Mouse (Mus musculus): ENCODE measurements around the gene 1810013L24Rik. TPM values are rescaled to one million over a fixed set of nuclear protein-coding genes. Genes with fewer than 3 reads are reported as not detected.
A peak's percentile ranks its signal among the peaks of the same experiment; 100 is the strongest.

1810013L24Rik gene
- 77.8 and 106 TPM in 2 replicates for total RNA-seq (2015; ENCODE audit: low replicate concordance)
- 120 and 143 TPM in 2 replicates for total RNA-seq (2017; ENCODE audit: low replicate concordance)

DNA sequence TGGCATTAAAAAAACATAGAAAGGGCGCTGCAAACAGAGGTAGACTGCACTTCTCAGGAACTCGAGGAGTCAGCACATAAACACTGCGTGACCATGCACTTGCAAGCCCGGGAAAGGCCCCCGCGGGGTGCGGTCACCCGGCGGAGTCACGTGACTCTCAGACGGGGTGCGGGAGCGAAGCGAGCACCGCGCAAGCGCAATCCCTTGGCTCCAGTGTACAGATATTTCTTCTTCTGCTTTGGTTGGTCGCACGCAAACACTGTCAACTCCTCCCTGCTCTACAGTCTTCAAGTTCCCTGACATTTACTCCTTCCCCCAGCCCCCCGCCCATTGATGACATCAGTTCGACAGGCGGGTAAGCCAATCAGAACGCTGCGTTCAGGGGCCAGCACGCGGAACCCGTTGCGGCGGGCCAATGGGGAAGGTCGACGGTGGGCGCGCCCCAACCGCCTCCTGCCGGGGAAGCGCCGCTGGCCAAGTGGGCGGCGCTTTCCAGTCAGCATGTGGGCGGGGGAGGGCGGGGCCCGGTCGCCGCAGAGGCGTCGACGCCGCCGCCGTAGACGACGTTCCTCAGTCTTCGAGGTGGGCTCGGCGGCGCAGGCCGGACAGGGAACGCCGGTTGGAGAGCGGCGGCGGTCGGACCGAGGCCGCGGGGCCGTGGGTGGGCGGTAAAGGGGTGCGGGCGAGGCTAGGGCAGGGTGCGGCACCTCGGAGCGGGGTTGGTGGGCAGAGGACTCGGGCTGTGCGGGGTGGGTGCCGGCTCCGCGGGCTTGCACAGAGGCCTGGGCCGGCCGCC lies at the start of gene 1810013L24Rik:
Gene 1810013L24Rik (plus strand): TSS at position 537 of the 796 bp plus-strand sequence.
- peak; percentile 94 for ATAC-seq (replicated peaks; ENCODE audit: low FRiP score, poor library complexity, severe bottlenecking)

DNA sequence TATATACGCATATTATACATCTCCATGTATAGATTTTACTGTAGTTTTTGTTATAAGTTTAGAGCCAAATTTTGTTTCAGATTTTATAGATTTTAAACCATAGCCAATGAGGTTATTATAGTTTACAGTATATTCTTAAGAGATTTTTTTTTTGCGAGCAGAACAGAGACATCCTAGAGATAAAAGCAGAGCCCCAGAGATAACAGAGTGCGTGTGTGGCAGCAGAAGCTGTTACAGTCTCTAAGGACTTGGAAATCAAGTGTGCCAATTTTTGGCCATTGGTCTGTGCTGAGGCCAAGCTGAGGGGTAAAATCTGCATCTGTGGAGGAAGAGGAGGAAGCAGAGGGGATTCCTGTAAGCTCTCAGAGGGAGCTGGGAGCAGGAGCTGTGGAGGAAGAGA lies 49.7 kb upstream of the 1810013L24Rik start:
- no peak for ATAC-seq (replicated peaks; ENCODE audit: low FRiP score, poor library complexity, severe bottlenecking)

DNA sequence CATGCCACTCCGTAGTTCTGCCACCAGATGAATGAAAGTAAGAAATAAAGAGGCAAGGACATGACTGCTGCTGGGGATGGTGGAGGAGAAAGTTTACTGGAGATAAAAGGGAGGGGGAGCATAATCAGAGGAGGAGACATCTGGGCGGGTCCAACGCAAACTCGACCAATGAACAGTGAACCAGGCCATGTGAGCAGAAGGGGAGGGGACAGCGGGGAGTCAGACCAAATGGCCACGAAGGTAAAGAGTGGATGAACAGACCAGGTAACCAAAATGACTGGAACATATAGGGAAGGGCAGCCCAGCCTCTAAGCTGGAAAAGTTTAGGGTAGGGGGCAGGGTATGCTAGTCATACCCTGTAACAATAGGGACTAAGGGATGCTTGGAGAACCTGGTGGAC lies 48.7 kb upstream of the 1810013L24Rik start:
- ATAC-seq (replicated peaks; ENCODE audit: low FRiP score, poor library complexity, severe bottlenecking), result no peak

DNA sequence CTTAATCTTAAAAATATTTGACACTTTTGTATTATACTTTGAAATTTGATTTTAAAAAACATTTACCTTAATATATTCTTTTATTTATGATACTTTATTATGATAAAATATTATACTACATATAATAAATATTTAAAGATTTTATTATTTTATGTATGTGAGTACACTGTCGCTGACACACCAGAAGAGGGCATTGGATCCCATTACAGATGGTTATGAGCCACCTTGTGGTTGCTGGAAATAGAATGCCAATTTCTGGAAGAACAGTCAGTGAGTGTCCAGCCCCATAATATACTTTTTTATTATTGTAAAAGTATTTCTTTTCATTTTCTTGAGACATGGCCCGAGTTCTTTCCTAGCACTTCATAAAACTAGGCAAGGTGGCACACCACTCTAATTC lies 48.2 kb upstream of the 1810013L24Rik start:
- ATAC-seq (replicated peaks; ENCODE audit: low FRiP score, poor library complexity, severe bottlenecking), result no peak

DNA sequence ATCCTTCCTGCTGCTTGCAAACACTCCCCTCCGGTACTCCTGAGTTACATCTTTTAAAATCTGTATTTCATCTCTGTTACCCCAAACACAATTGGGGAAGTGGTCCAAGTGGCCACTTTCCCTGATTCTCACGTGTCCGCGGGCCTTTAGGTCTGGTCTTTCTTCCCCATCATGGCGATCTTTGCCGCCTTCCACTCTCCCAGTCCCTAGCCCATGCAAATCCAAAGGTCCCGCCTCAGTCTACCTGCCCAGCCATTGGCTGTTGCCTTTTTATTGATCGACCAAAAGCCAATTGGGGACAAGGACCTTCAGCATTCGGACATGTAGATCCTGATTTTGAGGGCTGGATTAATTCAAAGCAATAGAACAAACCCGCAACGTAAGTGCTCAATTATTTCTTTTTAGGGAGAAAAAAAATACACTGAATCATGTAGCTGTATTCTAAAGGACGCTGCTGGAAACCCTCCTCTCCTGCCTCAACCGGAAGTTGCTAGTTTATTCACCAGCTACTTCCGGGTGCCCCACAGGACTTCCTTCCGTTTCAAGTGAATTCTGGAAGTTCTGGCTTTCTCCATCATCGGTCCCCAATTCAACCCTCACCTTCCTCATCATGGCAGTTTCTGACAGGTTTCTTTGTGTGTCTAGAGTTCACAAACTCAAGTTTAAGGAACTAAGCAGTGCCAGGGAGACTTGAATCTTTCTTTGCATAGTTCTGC lies 46.5 kb upstream of the 1810013L24Rik start:
- ATAC-seq (replicated peaks; ENCODE audit: low FRiP score, poor library complexity, severe bottlenecking), result no peak

DNA sequence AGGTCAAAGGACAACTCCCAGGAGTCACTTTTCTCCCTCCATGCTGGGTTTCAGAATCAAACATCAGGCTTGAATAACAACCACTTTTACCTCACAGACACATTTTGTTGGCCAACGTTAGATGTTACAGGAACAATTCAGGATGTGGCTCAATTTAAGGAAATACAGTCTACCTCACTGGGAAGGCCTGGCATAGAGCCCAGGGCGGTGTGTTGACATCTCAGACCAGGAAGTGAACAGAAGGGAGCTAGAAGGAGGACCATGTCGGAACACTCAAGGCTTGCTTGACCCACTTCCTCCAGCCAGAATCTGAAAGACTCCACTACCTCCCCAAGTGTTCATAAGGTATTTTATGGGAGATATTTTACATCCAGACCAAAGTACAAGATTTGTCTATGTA lies 45.1 kb upstream of the 1810013L24Rik start:
- ATAC-seq (replicated peaks; ENCODE audit: low FRiP score, poor library complexity, severe bottlenecking), result no peak

DNA sequence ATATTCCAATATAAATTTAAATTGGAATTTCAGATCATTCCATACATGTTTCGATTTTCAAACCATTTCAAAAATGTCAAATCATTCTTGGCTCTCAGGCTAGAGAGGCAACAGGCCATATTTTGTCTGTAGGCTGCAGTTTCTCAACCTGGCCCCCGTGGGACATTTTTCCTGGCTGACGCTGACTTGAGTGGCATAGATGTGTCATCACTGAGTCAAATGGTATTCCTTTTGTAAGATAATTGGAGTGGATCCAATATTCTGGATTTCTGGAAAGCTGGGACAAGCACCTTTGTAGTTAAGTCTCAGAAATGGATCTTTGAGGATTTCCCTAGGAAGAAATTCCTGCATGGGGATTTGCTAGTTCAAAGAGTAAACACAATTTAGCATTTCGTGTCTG lies 39.0 kb upstream of the 1810013L24Rik start:
- no peak for ATAC-seq (replicated peaks; ENCODE audit: low FRiP score, poor library complexity, severe bottlenecking)

DNA sequence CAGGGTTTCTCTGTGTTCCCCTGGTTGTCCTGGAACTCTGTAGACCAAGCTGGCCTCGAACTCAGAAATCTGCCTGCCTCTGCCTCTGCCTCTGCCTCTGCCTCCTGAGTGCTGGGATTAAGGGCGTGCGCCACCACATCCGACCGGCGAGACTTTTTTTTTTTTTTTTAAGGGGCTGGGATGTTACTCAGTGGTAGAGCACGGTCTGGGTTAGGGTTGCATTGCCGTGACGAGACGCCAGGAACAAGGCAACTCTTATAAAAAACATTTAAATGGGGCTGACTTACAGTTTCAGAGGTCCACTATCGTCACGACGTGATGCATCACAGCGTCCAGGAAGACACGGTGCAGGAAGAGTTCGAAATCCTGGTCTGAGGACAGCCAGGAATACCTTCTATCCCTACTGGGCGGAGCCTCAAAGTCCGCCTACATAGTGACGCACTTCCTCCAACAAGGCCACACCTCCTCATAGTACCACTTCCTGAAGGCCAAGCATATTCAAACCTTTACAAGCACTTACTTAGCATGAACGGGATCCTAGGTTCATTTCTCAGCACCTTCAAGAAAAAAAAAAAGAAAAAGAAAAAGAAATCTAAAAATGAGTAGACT lies 37.8 kb upstream of the 1810013L24Rik start, which contains the start of gene Usp7:
Gene Usp7 (minus strand): TSS at position 360 of the 609 bp plus-strand sequence.
- no peak for ATAC-seq (replicated peaks; ENCODE audit: low FRiP score, poor library complexity, severe bottlenecking)

DNA sequence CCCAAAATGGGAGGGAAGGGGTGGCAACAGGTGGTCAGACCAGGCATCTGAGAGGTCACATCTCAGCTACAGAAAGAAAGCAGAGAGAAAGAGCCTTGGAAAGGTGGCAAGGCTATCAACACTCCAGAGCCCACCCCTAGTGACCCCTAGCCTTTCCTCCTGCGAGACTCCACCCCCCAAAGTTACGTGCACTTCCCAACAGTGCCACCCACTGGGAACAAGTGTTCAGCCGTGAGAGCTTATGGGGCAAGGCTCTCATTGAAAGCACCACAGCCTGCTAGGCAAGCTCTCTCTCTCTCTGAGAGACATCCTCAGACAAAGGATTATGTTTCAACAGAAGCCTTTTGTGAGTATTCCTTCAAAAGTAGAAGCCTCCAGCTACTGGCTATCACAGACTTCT lies 34.9 kb upstream of the 1810013L24Rik start:
- ATAC-seq (replicated peaks; ENCODE audit: low FRiP score, poor library complexity, severe bottlenecking), result no peak

DNA sequence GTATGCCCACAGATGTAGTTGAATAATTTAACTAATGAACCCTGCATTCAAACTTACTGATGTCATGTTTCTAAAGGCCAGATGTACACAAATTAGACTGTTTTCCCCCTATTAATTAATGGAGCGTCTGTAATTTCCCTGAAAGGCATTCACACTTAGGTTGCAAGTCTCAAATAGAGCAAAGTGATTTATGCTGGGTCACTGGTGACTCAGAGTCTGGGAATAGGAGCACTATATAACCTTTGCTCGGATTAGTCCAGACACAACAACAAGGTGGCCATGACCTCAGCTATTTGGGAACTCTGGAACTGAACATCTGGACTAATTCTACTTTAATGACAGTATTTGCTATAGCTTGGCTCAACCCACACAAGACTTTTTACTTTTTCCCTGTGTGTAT lies 34.0 kb upstream of the 1810013L24Rik start:
- no peak for ATAC-seq (replicated peaks; ENCODE audit: low FRiP score, poor library complexity, severe bottlenecking)

DNA sequence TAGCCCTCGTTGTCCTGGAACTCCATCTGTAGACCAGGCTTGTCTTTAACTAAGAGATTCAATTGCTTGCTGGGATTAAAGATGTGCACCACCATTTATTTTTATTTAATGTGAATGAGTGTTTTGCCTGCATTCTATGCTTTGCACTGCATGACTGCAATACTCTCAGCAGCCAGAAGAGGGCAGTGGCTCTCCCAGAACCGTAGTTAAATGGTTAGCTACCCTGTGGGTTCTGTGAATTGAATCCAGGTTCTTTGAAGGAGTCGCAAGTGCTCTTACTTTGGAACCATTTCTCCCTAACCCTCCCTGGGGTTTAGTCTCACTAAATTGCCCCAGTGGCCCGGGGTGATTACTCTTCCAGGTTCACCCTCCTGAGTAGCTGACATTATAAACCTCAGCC lies 23.2 kb upstream of the 1810013L24Rik start:
- no peak; the same call in 1 of the 2 replicates for ATAC-seq (replicated peaks; ENCODE audit: low FRiP score, poor library complexity, severe bottlenecking)

DNA sequence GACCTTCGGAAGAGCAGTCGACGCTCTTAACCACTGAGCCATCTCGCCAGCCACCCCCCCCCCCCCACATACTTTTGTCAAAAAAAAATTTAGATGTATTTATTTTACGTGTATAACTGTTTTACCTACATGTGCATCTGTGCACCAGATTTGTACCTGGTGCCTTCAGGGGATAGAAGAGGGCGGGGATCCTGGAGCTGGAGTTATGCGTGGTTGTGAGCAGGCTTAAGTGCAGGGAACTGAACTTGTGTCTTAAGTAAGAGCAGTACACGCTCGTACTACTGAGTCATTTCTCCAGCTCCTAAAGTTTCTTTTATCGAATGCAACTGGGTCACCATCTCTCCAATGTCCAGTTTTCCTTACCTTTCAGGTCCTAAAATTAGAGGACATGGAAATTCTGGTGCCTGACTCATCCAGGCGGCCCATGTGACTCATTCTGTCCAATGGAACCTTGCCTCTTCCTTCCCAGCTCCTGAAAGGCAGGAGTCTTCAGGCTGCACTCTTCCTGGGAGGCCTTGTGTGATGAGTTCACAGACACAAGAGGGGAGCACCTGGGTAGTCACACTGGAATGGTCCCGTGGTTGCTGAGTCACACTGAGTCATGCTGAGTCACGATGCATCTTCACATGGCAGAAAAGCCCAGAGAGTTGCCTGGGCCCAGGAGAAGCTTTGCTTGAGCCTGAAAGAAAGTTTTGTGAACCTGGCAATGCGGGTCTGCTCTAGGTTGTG lies 19.3 kb upstream of the 1810013L24Rik start:
- peak; percentile 96 for ATAC-seq (replicated peaks; ENCODE audit: low FRiP score, poor library complexity, severe bottlenecking)

DNA sequence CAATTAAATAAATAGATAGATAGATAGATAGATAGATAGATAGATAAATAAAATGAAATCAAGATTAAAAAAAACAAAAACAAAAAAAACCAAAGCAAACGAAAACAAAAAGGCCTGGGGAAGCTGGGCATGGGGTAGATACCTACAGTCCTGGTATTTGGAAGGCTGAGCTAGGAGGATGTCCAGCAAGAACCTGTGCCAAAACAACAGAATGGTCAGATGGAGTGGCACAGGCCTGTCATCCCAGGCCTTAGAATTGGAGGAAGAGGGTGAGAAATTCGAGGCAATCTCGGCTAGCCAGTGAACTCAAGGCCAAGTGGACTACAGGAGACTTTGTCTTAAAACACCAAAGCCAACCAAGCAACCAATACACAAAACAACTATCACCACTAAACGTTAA lies 12.0 kb upstream of the 1810013L24Rik start:
- ATAC-seq (replicated peaks; ENCODE audit: low FRiP score, poor library complexity, severe bottlenecking), result no peak

DNA sequence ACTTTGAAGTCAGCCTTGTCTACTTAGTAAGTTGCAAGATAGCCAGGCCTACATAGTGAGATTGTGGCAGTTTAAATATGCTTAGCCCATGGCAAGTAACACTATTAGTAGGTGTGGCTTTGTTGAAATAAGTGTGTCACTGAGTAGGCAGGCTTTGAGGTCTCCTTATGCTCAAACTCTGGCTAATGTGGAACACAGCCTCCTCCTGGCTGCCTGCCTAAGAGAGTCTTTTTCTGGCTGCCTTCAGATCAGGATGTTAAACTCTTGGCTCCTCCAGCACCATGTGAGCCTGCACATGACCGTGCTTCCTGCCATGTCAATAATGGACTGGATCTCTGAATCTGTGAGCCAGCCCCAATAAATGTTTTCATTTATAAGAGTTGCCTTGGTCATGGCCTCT lies 8.5 kb upstream of the 1810013L24Rik start:
- ATAC-seq (replicated peaks; ENCODE audit: low FRiP score, poor library complexity, severe bottlenecking), result no peak

DNA sequence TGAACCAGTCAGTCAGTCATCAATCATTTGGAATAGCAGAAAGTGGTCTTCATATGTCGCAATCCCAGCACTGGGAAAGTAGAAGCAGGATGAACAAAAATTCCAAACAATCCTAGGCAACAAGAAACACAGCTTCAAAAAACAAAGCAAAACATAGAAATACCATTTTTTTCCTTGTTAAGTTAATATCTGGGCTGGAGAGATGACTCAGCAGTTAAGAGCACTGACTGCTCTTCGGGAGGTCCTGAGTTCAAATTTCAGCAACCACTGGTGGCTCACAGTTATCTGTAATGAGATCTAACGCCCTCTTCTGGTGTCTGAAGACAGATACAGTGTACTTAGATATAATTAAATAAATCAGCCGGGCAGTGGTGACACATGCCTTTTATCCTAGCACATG lies 7.3 kb upstream of the 1810013L24Rik start:
- no peak for ATAC-seq (replicated peaks; ENCODE audit: low FRiP score, poor library complexity, severe bottlenecking)

DNA sequence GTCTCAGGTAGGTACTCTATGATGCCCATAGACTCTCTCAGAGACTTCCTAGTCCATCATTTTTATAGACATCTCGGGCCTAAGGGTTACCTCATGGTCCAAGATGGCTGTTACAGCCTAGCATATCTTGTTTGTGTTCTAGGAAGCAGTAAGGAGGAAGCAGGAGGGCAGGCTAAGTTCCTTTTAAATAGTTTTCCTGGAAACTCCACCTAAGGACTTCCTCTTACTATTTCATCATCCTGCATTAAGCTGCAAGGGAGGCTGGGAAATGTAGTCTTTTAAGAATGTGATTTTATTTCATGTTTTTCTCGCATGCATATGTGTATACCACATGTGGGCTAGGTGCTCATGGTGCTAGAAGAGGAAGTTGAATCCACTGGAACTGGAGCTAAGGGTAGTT lies 6.2 kb upstream of the 1810013L24Rik start:
- ATAC-seq (replicated peaks; ENCODE audit: low FRiP score, poor library complexity, severe bottlenecking), result peak; percentile 83

DNA sequence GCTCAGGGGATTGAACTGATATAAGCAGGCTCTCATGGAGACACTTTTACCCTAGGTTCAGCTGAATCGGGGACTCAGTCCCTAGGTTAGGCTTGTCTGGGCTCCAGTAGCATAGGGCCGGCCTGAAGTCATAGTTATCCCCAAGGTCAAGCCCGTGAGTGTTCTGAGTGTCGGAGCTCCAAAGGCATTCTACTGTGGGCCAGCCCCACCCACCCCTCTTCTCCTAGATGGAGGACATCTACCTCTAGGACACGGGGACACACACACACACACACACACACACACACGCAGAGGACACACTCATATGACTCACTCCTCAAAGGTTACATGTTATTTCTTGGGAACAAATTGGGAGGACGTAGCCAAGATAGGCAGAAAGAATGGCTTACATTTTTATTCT lies 2.5 kb upstream of the 1810013L24Rik start:
- no peak for ATAC-seq (replicated peaks; ENCODE audit: low FRiP score, poor library complexity, severe bottlenecking)

DNA sequence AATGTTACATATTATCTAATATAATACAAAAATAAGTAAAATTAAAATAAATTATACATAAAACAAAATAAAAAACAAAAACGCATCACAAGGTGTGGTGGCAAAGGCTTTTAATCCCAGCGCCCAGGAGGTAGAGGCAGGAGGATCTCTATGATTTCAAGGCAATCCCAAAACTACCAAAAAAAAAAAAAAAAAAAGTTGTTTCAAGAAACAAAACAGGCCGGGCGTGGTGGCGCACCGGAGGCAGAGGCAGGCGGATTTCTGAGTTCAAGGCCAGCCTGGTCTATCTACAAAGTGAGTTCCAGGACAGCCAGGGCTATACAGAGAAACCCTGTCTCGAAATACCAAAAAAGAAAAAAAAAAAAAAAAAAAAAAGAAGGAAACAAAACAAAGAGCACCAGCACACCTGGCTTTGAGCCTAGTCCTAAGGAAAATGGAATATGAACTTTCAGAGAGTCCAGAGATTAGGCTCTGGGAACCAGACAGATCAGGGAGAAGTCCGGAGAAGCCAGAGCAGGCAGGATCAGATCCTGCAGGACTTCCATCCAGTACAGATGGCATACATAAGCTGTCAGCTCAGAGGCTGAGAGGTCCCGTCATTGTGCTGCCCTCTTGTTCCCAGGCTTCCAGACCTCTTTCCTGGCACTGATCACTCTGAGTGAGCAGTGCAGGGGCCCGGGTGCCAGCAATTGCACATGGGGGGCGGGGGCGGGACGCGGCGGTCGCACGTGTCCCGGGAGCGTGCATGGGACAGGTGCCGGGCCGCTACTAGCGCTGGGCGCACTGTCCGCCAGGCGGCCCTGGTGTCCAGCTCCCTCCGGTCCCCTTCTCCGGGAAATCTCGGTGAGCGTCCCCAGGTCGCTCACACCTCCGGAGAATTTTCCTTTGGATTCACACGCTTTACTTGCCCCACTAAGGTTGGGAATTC lies 1.0 kb upstream of the 1810013L24Rik start:
- ATAC-seq (replicated peaks; ENCODE audit: low FRiP score, poor library complexity, severe bottlenecking), result peak; percentile 57
